In genomic region chr12:51844771-51845256, GRCm38 (mm10) we compare ENCODE assay signal across 7 mouse cellular contexts. TPM values are rescaled to one million over a fixed set of nuclear protein-coding genes. Genes with fewer than 3 reads are reported as not detected.
DNase-seq lines count a peak whose midpoint lies in the region; ATAC-seq lines count a peak whose summit lies in the region.

No protein-coding gene starts in this region.

- H3K9ac ChIP-seq in embryonic facial prominence, embryonic 12.5 days = peak overlapping the region; percentile 48; the same call in 1 of the 2 replicates
- peak overlapping the region; percentile 59 for H3K9ac ChIP-seq in limb, embryonic 11.5 days (ENCODE audit: low read length)
- peak overlapping the region; percentile 44; the same call in 1 of the 2 replicates for H3K9ac ChIP-seq in midbrain, embryonic 14.5 days (replicated peaks; ENCODE audit: low read length)

- ATAC-seq in embryonic facial prominence, embryonic 12.5 days (ENCODE audit: insufficient number of reproducible peaks, insufficient read depth, low FRiP score, low TSS enrichment) = peak; percentile 93
- peak; percentile 93 for ATAC-seq in limb, embryonic 11.5 days (ENCODE audit: insufficient number of reproducible peaks, low FRiP score, low TSS enrichment, low read depth)
- peak; percentile 91 for ATAC-seq in midbrain, embryonic 14.5 days (ENCODE audit: low FRiP score, low TSS enrichment)

- peaks cover 7% of the 10 kb centered on the region for H3K4me1 ChIP-seq in embryonic facial prominence, embryonic 12.5 days
- no peaks in the 10 kb centered on the region for H3K4me1 ChIP-seq in limb, embryonic 11.5 days (ENCODE audit: control insufficient read depth, insufficient read depth, low read length)
- peaks cover 12% of the 10 kb centered on the region; the same call in 1 of the 2 replicates for H3K4me1 ChIP-seq in midbrain, embryonic 14.5 days (ENCODE audit: control insufficient read depth, insufficient read depth, low read length)

- H3K36me3 ChIP-seq in embryonic facial prominence, embryonic 12.5 days = no peaks in the 10 kb centered on the region
- H3K36me3 ChIP-seq in limb, embryonic 11.5 days (ENCODE audit: control insufficient read depth, insufficient read depth, low read length) = no peaks in the 10 kb centered on the region
- H3K36me3 ChIP-seq in midbrain, embryonic 14.5 days (ENCODE audit: control insufficient read depth, insufficient read depth, low read length) = no peaks in the 10 kb centered on the region

- WGBS in embryonic facial prominence, embryonic 12.5 days = under 1% methylated on average over 17 of the region's 17 CpGs
- WGBS in limb, embryonic 11.5 days = under 1% methylated on average over 17 of the region's 17 CpGs
- WGBS in midbrain, embryonic 14.5 days = under 1% methylated on average over 17 of the region's 17 CpGs

- H3K4me3 ChIP-seq in embryonic facial prominence, embryonic 12.5 days = peak overlapping the region; percentile 57
- peak overlapping the region; percentile 39 for H3K4me3 ChIP-seq in limb, embryonic 11.5 days (ENCODE audit: low read depth, low read length)
- peak overlapping the region; percentile 49 for H3K4me3 ChIP-seq in midbrain, embryonic 14.5 days (replicated peaks; ENCODE audit: low read depth, low read length)

- peak; percentile 95 for DNase-seq in adrenal gland, postnatal 14 days
- DNase-seq in heart, adult 11 months = peak; percentile 100
- DNase-seq in kidney, adult 18-20 months = peak; percentile 100
- peak; percentile 92 for DNase-seq in limb, embryonic 11.5 days (ENCODE audit: low spot score)
- DNase-seq in midbrain, embryonic 14.5 days = peak; percentile 92
- peak; percentile 87 to 96 for DNase-seq in spleen, adult 18-20 months

- no peaks in the 10 kb centered on the region for H3K9me3 ChIP-seq in embryonic facial prominence, embryonic 12.5 days
- no peaks in the 10 kb centered on the region for H3K9me3 ChIP-seq in limb, embryonic 11.5 days (ENCODE audit: control insufficient read depth, low read length)
- no peaks in the 10 kb centered on the region for H3K9me3 ChIP-seq in midbrain, embryonic 14.5 days (ENCODE audit: control insufficient read depth, low read length)

- H3K4me2 ChIP-seq in embryonic facial prominence, embryonic 12.5 days (replicated peaks) = peak overlapping the region; percentile 62
- H3K4me2 ChIP-seq in limb, embryonic 11.5 days (ENCODE audit: low read depth, severe bottlenecking) = peak overlapping the region; percentile 48
- peak overlapping the region; percentile 66 for H3K4me2 ChIP-seq in midbrain, embryonic 14.5 days (ENCODE audit: low read length)

- peak overlapping the region; percentile 84 for H3K27ac ChIP-seq in embryonic facial prominence, embryonic 12.5 days
- H3K27ac ChIP-seq in limb, embryonic 11.5 days (replicated peaks; ENCODE audit: low read depth, low read length) = peak overlapping the region; percentile 31; the same call in 1 of the 2 replicates
- peak overlapping the region; percentile 58; the same call in 1 of the 2 replicates for H3K27ac ChIP-seq in midbrain, embryonic 14.5 days (replicated peaks; ENCODE audit: low read depth, low read length)

- no peaks in the 10 kb centered on the region for H3K27me3 ChIP-seq in embryonic facial prominence, embryonic 12.5 days
- no peaks in the 10 kb centered on the region for H3K27me3 ChIP-seq in limb, embryonic 11.5 days (ENCODE audit: control insufficient read depth, insufficient read depth, low read length)
- no peaks in the 10 kb centered on the region for H3K27me3 ChIP-seq in midbrain, embryonic 14.5 days (ENCODE audit: control insufficient read depth, insufficient read depth, low read length)

RNA-seq across cellular contexts. Expression of gene Hectd1, which starts 15.5 kb away (rescaled TPM):
- 92.9 and 94.0 TPM in 2 replicates for total RNA-seq in adrenal gland, postnatal 14 days (2021)
- 43.1 and 44.6 TPM in 2 replicates for polyA plus RNA-seq in embryonic facial prominence, embryonic 12.5 days (2016; fragmentation: Nextera tagmentation; extraction: Ambion mirVana)
- 40.0 and 43.1 TPM in 2 replicates for polyA plus RNA-seq in limb, embryonic 11.5 days (2014; fragmentation: Nextera tagmentation; extraction: Ambion mirVana)
- 41.9 and 47.5 TPM in 2 replicates for polyA plus RNA-seq in midbrain, embryonic 14.5 days (2014; fragmentation: Nextera tagmentation; extraction: Ambion mirVana)

Comparison
In these comparisons a context has a peak if more than half of its experiments do, and no peak if none do; other contexts are left out.
1. Peak in every context shown above with its lines: DNase-seq, ATAC-seq, H3K4me3 ChIP-seq and H3K27ac ChIP-seq.
2. H3K27ac ChIP-seq: peak in every context shown above with its lines; median percentile 84 in embryonic facial prominence, embryonic 12.5 days; 58 in midbrain, embryonic 14.5 days; 31 in limb, embryonic 11.5 days.